Mouse (Mus musculus): ENCODE measurements at regions not wholly inside any gene's neighbourhood (a gene's known extent, or its start where the extent isn't known, plus 50 kb on each side); places are given as distances from the start of the nearest gene placed in this dataset.

DNA sequence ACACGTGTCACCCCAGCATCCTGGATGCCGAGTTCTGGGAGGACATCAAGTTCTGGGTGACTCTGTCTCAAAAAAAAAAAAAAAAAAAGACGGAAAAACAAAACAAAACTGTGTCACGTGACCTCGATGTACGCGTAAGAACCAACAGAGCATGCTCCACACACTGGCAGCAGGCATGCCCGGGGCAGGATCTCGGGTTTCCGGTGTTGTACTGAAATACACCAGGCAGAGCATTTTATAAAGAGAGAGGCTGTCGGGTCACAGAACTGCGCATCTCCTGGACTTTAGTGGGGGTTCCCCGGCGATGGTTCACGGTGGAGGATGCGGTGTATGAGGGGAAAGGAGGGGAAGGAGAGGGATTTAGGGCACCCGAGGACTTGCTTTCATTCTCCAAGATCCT, 108.7 kb downstream of the Gm26897 start:
- no peak overlapping the region for H3K4me3 ChIP-seq (ENCODE audit: low read depth, low read length)
- 35% methylated on average over 17 of the region's 17 CpGs for WGBS
- no peak overlapping the region for H3K27ac ChIP-seq (ENCODE audit: low read length)
- no peak overlapping the region for H3K9ac ChIP-seq (replicated peaks; ENCODE audit: low read depth)
- peak overlapping the region; percentile 27; the same call in 1 of the 2 replicates for H3K4me2 ChIP-seq (replicated peaks; ENCODE audit: low read depth, low read length)
- TF ChIP-seq EP300 (IDR thresholded peaks at IDR 0.05) (no peak), CTCF (IDR thresholded peaks at IDR 0.05) (no peak)
- no peaks in the 10 kb centered on the region for H3K27me3 ChIP-seq (replicated peaks; ENCODE audit: insufficient read depth, low read length)
- H3K36me3 ChIP-seq (ENCODE audit: insufficient read depth, low read length), result no peaks in the 10 kb centered on the region
- peak; percentile 56 for DNase-seq (ENCODE audit: low spot score)
- peak; percentile 40; the same call in 1 of the 2 replicates for ATAC-seq
- no peaks in the 10 kb centered on the region for H3K4me1 ChIP-seq (ENCODE audit: insufficient read depth, low read depth, low read length)
- H3K9me3 ChIP-seq (ENCODE audit: low read length), result no peaks in the 10 kb centered on the region

DNA sequence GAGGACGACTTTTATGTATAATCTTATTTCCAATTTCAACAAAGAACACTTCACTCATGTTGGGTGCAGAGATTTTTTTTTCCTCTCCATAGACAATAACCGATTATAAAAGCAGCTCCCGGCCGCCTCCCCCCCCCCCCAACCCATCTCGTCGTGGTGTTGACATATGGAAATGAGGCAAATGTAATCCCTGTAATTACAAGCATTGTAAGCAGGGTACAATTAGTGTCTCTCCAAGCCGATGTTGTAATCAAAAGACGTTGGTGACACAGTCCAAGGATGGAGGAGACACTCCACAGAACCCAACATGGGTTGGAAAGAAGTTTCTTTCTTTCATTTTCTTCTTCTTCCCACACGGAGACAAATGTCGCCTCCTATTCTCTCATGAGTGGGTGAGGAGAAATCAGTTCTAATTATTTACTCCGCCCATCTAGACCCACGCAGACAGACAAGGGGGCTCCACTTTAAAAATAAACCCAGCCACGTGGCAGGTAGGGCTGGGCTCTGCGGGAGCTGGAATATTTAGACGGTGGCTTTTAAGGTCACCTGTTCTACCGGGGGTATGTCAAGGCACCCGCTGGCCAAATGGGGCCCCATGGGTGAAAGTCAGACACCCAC, 110.0 kb downstream of the Gm26897 start:
- ATAC-seq (no peak), DNase-seq (ENCODE audit: low spot score) (no peak)
- no peaks in the 10 kb centered on the region for H3K4me1 ChIP-seq (ENCODE audit: insufficient read depth, low read depth, low read length)
- no peak overlapping the region for H3K27ac ChIP-seq (ENCODE audit: low read length)
- no peak overlapping the region for H3K9ac ChIP-seq (replicated peaks; ENCODE audit: low read depth)
- H3K27me3 ChIP-seq (replicated peaks; ENCODE audit: insufficient read depth, low read length), result no peaks in the 10 kb centered on the region
- no peaks in the 10 kb centered on the region for H3K9me3 ChIP-seq (ENCODE audit: low read length)
- TF ChIP-seq CTCF (IDR thresholded peaks at IDR 0.05) (no peak), EP300 (IDR thresholded peaks at IDR 0.05) (no peak)
- H3K36me3 ChIP-seq (ENCODE audit: insufficient read depth, low read length), result no peaks in the 10 kb centered on the region
- no peak overlapping the region for H3K4me3 ChIP-seq (ENCODE audit: low read depth, low read length)
- no peak overlapping the region for H3K4me2 ChIP-seq (replicated peaks; ENCODE audit: low read depth, low read length)
- WGBS, result 44% methylated on average over 17 of the region's 17 CpGs

DNA sequence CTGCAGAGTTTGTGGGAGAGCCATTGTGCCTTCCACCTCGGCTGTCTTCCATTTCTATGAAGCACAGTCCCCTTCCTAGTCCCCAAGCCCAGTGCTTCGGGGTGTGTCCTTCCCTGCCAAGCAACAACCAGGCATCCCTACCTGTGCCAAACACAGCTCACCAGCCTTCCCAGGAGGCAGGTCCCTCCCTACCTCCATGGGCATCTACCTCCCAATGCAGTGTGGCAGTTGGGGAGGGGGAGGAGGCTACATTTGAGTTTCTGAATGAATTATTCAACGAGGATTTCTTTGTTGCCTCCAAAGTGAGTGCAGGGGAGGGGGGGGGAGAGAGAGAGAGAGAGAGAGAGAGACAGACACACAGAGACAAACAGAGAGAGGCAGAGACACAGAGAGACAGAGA, 110.8 kb downstream of the Gm26897 start:
- H3K36me3 ChIP-seq (ENCODE audit: insufficient read depth, low read length), result no peaks in the 10 kb centered on the region
- DNase-seq (ENCODE audit: low spot score) (no peak), ATAC-seq (no peak)
- 47% methylated on average over 3 of the region's 3 CpGs for WGBS
- TF ChIP-seq CTCF (IDR thresholded peaks at IDR 0.05), result no peak
- no peak for TF ChIP-seq EP300 (IDR thresholded peaks at IDR 0.05)
- no peaks in the 10 kb centered on the region for H3K27me3 ChIP-seq (replicated peaks; ENCODE audit: insufficient read depth, low read length)
- no peaks in the 10 kb centered on the region for H3K9me3 ChIP-seq (ENCODE audit: low read length)
- no peak overlapping the region for H3K9ac ChIP-seq (replicated peaks; ENCODE audit: low read depth)
- H3K27ac ChIP-seq (ENCODE audit: low read length), result no peak overlapping the region
- no peaks in the 10 kb centered on the region for H3K4me1 ChIP-seq (ENCODE audit: insufficient read depth, low read depth, low read length)
- no peak overlapping the region for H3K4me3 ChIP-seq (ENCODE audit: low read depth, low read length)
- no peak overlapping the region for H3K4me2 ChIP-seq (replicated peaks; ENCODE audit: low read depth, low read length)

DNA sequence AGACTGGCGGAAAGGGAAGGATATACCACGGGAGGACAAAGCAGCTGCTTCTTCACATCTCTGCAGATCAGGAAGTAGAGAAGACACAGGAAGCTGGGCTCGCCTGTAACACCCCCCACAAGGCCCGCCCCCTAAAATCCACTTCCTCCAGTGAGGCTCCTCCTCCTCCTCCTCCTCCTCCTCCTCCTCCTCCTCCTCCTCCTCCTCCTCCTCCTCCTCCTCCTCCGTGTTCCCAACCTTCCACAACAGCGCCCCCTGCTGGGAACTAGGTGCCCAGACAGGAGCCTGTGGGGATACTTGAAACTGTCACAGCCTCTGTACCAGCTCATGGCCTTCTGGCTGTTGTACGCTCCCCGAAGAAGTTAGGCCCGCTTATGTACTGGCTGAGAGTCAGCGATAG, 115.2 kb downstream of the Gm26897 start:
- Histone ChIP-seq H3K9me3 (ENCODE audit: low read length) (no peaks in the 10 kb centered on the region), H3K27me3 (replicated peaks; ENCODE audit: insufficient read depth, low read length) (no peaks in the 10 kb centered on the region), H3K4me3 (ENCODE audit: low read depth, low read length) (no peak overlapping the region), H3K9ac (replicated peaks; ENCODE audit: low read depth) (no peak overlapping the region), H3K4me2 (replicated peaks; ENCODE audit: low read depth, low read length) (no peak overlapping the region), H3K36me3 (ENCODE audit: insufficient read depth, low read length) (no peaks in the 10 kb centered on the region), H3K4me1 (ENCODE audit: insufficient read depth, low read depth, low read length) (no peaks in the 10 kb centered on the region), H3K27ac (ENCODE audit: low read length) (no peak overlapping the region)
- no peak for DNase-seq (ENCODE audit: low spot score)
- TF ChIP-seq EP300 (IDR thresholded peaks at IDR 0.05) (no peak), CTCF (IDR thresholded peaks at IDR 0.05) (no peak)
- no peak for ATAC-seq
- WGBS, result 73% methylated on average over 9 of the region's 10 CpGs

DNA sequence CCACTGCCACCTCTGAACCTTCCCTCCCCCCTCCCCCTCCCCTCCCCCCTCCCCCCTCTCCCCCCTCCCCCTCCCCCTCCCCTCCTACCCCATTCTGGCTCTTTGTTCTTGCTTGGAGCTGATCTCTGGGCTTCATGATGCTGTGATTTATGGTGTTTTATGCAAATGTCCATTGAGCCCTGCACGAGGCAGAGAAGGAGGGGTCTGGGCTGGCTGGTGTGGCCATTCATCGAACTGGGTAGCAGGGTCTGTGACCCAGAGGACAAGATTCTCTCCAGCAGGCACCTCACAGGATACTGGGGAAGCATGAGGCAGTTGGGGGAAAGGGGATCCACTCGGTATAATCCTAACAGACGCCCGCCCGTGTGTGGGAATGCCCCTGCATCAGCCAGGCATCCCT, 119.0 kb downstream of the Gm26897 start:
- ATAC-seq, result no peak
- DNase-seq (ENCODE audit: low spot score), result no peak
- Histone ChIP-seq H3K27ac (ENCODE audit: low read length) (no peak overlapping the region), H3K27me3 (replicated peaks; ENCODE audit: insufficient read depth, low read length) (no peaks in the 10 kb centered on the region), H3K9me3 (ENCODE audit: low read length) (no peaks in the 10 kb centered on the region), H3K36me3 (ENCODE audit: insufficient read depth, low read length) (no peaks in the 10 kb centered on the region), H3K9ac (replicated peaks; ENCODE audit: low read depth) (no peak overlapping the region), H3K4me1 (ENCODE audit: insufficient read depth, low read depth, low read length) (no peaks in the 10 kb centered on the region), H3K4me3 (ENCODE audit: low read depth, low read length) (no peak overlapping the region), H3K4me2 (replicated peaks; ENCODE audit: low read depth, low read length) (no peak overlapping the region)
- TF ChIP-seq CTCF (IDR thresholded peaks at IDR 0.05) (no peak), EP300 (IDR thresholded peaks at IDR 0.05) (no peak)
- 54% methylated on average over 6 of the region's 6 CpGs for WGBS

DNA sequence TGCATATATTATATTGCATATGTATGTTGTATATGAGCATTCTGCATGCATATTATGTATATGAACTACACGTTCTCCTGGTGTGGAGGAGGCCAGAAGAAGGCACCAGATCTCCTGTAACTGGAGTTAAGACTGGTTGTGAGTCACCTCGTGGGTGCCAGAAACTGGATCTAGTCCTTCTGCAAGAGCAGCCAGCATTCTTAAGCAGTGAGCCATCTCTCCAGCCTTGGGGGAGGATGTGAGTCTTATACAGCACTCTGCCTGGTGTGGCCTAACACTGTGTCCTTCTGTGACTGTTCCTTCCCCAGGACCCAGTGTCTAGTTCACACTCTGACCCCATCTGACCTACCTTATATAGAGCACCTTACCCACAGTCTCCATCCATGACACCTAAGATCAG, 121.6 kb downstream of the Gm26897 start:
- no peaks in the 10 kb centered on the region for H3K36me3 ChIP-seq (ENCODE audit: insufficient read depth, low read length)
- no peak overlapping the region for H3K4me3 ChIP-seq (ENCODE audit: low read depth, low read length)
- no peaks in the 10 kb centered on the region for H3K9me3 ChIP-seq (ENCODE audit: low read length)
- no peak overlapping the region for H3K9ac ChIP-seq (replicated peaks; ENCODE audit: low read depth)
- H3K27ac ChIP-seq (ENCODE audit: low read length), result no peak overlapping the region
- H3K4me1 ChIP-seq (ENCODE audit: insufficient read depth, low read depth, low read length), result no peaks in the 10 kb centered on the region
- no peak overlapping the region for H3K4me2 ChIP-seq (replicated peaks; ENCODE audit: low read depth, low read length)
- no peak for DNase-seq (ENCODE audit: low spot score)
- WGBS, result 61% methylated on average over 2 of the region's 2 CpGs
- H3K27me3 ChIP-seq (replicated peaks; ENCODE audit: insufficient read depth, low read length), result no peaks in the 10 kb centered on the region
- TF ChIP-seq EP300 (IDR thresholded peaks at IDR 0.05) (no peak), CTCF (IDR thresholded peaks at IDR 0.05) (no peak)
- no peak for ATAC-seq

DNA sequence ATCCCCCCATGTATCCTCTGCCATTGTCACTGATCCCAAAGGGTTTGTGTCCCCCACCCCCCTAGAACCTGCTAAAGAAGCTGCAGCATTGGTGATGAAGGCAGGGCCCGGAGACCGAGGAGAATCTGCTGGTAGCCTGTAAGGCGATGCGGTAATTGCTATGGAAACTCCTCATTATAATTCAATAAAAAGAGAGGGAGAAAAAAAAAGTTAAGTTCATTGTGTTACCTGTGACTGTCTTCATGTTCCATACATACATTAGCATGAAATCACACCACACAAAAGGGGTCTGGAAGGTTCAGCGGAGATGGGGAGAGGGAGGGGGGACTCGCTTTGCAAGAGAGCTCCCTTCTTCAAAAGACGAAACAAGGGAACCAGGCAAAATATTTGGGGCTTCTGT, 123.5 kb downstream of the Gm26897 start:
- Histone ChIP-seq H3K27me3 (replicated peaks; ENCODE audit: insufficient read depth, low read length) (no peaks in the 10 kb centered on the region), H3K9ac (replicated peaks; ENCODE audit: low read depth) (no peak overlapping the region), H3K27ac (ENCODE audit: low read length) (no peak overlapping the region), H3K4me3 (ENCODE audit: low read depth, low read length) (no peak overlapping the region), H3K4me1 (ENCODE audit: insufficient read depth, low read depth, low read length) (no peaks in the 10 kb centered on the region), H3K4me2 (replicated peaks; ENCODE audit: low read depth, low read length) (no peak overlapping the region), H3K36me3 (ENCODE audit: insufficient read depth, low read length) (no peaks in the 10 kb centered on the region), H3K9me3 (ENCODE audit: low read length) (no peaks in the 10 kb centered on the region)
- TF ChIP-seq EP300 (IDR thresholded peaks at IDR 0.05) (no peak), CTCF (IDR thresholded peaks at IDR 0.05) (no peak)
- WGBS, result 91% methylated on average over 7 of the region's 7 CpGs
- ATAC-seq, result no peak
- DNase-seq (ENCODE audit: low spot score), result no peak
